8 mouse cellular contexts compared by ENCODE assay signal in the genomic region with DNA sequence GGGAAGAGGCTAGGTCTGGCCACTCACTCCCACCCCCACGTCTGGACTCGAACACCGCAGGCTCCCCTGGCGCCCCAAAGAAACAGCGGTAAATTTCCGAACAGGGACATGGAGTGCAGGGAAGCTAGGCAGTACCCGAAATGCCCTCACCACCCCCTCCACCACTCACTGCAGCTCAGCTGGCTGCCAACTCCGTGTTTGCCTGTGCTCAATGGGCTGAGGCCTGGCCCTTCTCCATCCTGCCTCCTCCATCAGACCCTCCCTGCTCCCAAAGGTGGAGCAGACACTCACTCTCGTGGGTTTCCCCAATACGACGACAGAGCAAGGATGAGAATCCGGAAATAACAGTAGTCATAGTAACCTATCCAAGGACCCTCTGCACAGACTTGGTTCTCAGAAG. TPM values are rescaled to one million over a fixed set of nuclear protein-coding genes. Genes with fewer than 3 reads are reported as not detected.
DNase-seq lines count a peak whose midpoint lies in the region; ATAC-seq and TF ChIP-seq lines count a peak whose summit lies in the region.

No protein-coding gene starts in this region.

- H3K4me3 ChIP-seq in cerebellum, adult 2 months (replicated peaks; ENCODE audit: insufficient read depth, low read depth, low read length): peak overlapping the region; percentile 75
- H3K4me3 ChIP-seq in embryonic facial prominence, embryonic 11.5 days (ENCODE audit: low read depth, low read length): peak overlapping the region; percentile 69
- H3K4me3 ChIP-seq in hindbrain, embryonic 15.5 days: peak overlapping the region; percentile 74
- H3K4me3 ChIP-seq in left cerebral cortex, adult 2 months: peak overlapping the region; percentile 90

- peaks cover 36% of the 10 kb centered on the region for H3K4me1 ChIP-seq in cerebellum, adult 2 months (ENCODE audit: control insufficient read depth, insufficient read depth, low read length)
- H3K4me1 ChIP-seq in embryonic facial prominence, embryonic 11.5 days (ENCODE audit: control insufficient read depth, insufficient read depth, low read length): no peaks in the 10 kb centered on the region; the same call in 1 of the 2 replicates
- H3K4me1 ChIP-seq in hindbrain, embryonic 15.5 days (replicated peaks): peaks cover 68% of the 10 kb centered on the region

- WGBS in cerebellum, adult 2 months: 9% methylated on average over 12 of the region's 12 CpGs
- 8% methylated on average over 12 of the region's 12 CpGs for WGBS in embryonic facial prominence, embryonic 11.5 days
- 3% methylated on average over 12 of the region's 12 CpGs for WGBS in hindbrain, embryonic 15.5 days

- H3K36me3 ChIP-seq in embryonic facial prominence, embryonic 11.5 days (replicated peaks; ENCODE audit: control insufficient read depth, insufficient read depth, low read depth, low read length): no peaks in the 10 kb centered on the region
- no peaks in the 10 kb centered on the region for H3K36me3 ChIP-seq in hindbrain, embryonic 15.5 days

- TF ChIP-seq POLR2A in cerebellum, adult 2 months (IDR thresholded peaks at IDR 0.05; ENCODE audit: borderline replicate concordance, insufficient read depth, low read length): no peak

- peak overlapping the region; percentile 85; the same call in 1 of the 2 replicates for H3K27ac ChIP-seq in cerebellum, adult 2 months (ENCODE audit: insufficient read depth, low read length)
- no peak overlapping the region for H3K27ac ChIP-seq in embryonic facial prominence, embryonic 11.5 days (replicated peaks; ENCODE audit: low read depth, low read length)
- H3K27ac ChIP-seq in hindbrain, embryonic 15.5 days (replicated peaks): peak overlapping the region; percentile 89
- H3K27ac ChIP-seq in left cerebral cortex, adult 2 months: peak overlapping the region; percentile 91

- peak overlapping the region; percentile 73; the same call in 1 of the 2 replicates for H3K9ac ChIP-seq in embryonic facial prominence, embryonic 11.5 days (replicated peaks; ENCODE audit: low read length)
- H3K9ac ChIP-seq in hindbrain, embryonic 15.5 days: peak overlapping the region; percentile 76

- DNase-seq in cerebellum, adult 2 months: peak; percentile 61 to 63
- no peak for DNase-seq in embryonic facial prominence, embryonic 11.5 days (ENCODE audit: low spot score)
- DNase-seq in left cerebral cortex, adult 2 months (ENCODE audit: extremely low spot score in 1 of 2, low spot score in 2 of 2): peak; percentile 57 to 58
- DNase-seq in lung, postnatal 4 days: peak; percentile 57 to 79
- no peak for DNase-seq in urinary bladder, postnatal 10 days (ENCODE audit: low spot score)
- DNase-seq in testis, postnatal 14 days (ENCODE audit: low spot score): no peak

- intact Hi-C loops in left cerebral cortex, adult 2 months (cut with DNase I): loop anchor here (1.0 to 10.0 kb wide), 6 partner anchors 26 to 205 kb away; no protein-coding TSS in a partner anchor

- no peak for TF ChIP-seq CTCF in cerebellum, adult 2 months (IDR thresholded peaks at IDR 0.05; ENCODE audit: borderline replicate concordance, insufficient read depth, low read depth, low read length)
- no peak; the same call in 1 of the 2 replicates for TF ChIP-seq CTCF in left cerebral cortex, adult 2 months (IDR thresholded peaks at IDR 0.05)

- no peaks in the 10 kb centered on the region for H3K9me3 ChIP-seq in embryonic facial prominence, embryonic 11.5 days (replicated peaks; ENCODE audit: control insufficient read depth, low read length)
- no peaks in the 10 kb centered on the region for H3K9me3 ChIP-seq in hindbrain, embryonic 15.5 days

- ATAC-seq in cerebellum, adult (ENCODE audit: insufficient number of reproducible peaks, low FRiP score, low TSS enrichment): no peak
- no peak for ATAC-seq in embryonic facial prominence, embryonic 11.5 days (replicated peaks; ENCODE audit: insufficient number of reproducible peaks, low FRiP score, low TSS enrichment, low read depth)
- ATAC-seq in hindbrain, embryonic 15.5 days (ENCODE audit: low FRiP score, low read depth): 0 out of 2 replicates have a peak, but pooled peaks have one; percentile 7

- no peaks in the 10 kb centered on the region for H3K27me3 ChIP-seq in cerebellum, adult 2 months (ENCODE audit: control insufficient read depth, insufficient read depth, low read length)
- H3K27me3 ChIP-seq in embryonic facial prominence, embryonic 11.5 days (ENCODE audit: control insufficient read depth, insufficient read depth, low read length): no peaks in the 10 kb centered on the region
- no peaks in the 10 kb centered on the region for H3K27me3 ChIP-seq in hindbrain, embryonic 15.5 days

- peak overlapping the region; percentile 90 for H3K4me2 ChIP-seq in embryonic facial prominence, embryonic 11.5 days (ENCODE audit: low read depth, low read length)
- peak overlapping the region; percentile 79 for H3K4me2 ChIP-seq in hindbrain, embryonic 15.5 days

RNA-seq across cellular contexts. Expression of gene Ncor2, which starts 2.2 kb away (rescaled TPM):
- 86.8 and 93.2 TPM in 2 replicates for polyA plus RNA-seq in cerebellum, adult 2 months (2012; rRNA removed)
- polyA plus RNA-seq in embryonic facial prominence, embryonic 11.5 days (2014; fragmentation: Nextera tagmentation; extraction: Ambion mirVana): 12.4 and 15.0 TPM in 2 replicates
- 26.3 and 28.7 TPM in 2 replicates for polyA plus RNA-seq in hindbrain, embryonic 15.5 days (2015; fragmentation: Nextera tagmentation; extraction: Ambion mirVana)
- total RNA-seq in left cerebral cortex, adult 2 months (2021): 100 to 1,000 TPM; 228 to 270 TPM

Comparison
In these comparisons a context has a peak if more than half of its experiments do, and no peak if none do; other contexts are left out.
1. DNase-seq: peak in cerebellum, adult 2 months (2 of 2), left cerebral cortex, adult 2 months (2 of 2) and lung, postnatal 4 days (2 of 2); none in embryonic facial prominence, embryonic 11.5 days (single experiment), urinary bladder, postnatal 10 days (single experiment) and testis, postnatal 14 days (single experiment).
2. Peak in every context shown above with its lines, with median percentiles within 50 percentile points of each other: H3K4me3 ChIP-seq.